Mouse (Mus musculus) heart, postnatal 0 days (tissue): Measurements from ENCODE around the gene Alpl.

Source experiments
- CTCF ChIP-seq: IDR thresholded peaks from 2 replicates; pipeline ENCODE4 v1.5.1; 2016; ENCODE audit warnings: antibody characterized with exemption, control low read depth, low read depth
- EP300 ChIP-seq: IDR thresholded peaks from 2 replicates; pipeline ENCODE4 v1.6.1; 2016; ENCODE audit warnings: antibody characterized with exemption, low read depth

DNA sequence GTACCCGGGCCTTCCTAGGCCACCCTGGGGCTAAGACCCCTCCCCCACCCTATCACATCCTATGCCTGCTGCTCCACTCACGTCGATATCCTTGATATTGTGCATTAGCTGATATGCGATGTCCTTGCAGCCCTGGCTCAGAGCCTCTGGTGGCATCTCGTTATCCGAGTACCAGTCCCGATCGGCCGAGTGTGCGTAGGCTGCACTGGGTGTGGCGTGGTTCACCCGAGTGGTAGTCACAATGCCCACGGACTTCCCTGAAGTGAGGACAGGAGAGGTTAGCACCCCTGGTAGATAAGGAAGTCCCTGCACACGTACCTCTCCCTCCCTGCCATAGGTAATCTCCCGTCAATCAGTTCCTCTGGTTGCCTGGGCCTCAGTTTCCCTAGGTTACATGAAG lies 43.7 kb downstream of the Alpl start:
- TF ChIP-seq CTCF (no peak), EP300 (no peak)
